Mouse (Mus musculus) heart, adult 2 months (tissue): Measurements from ENCODE around the gene Tsx.

Source experiments
- CTCF ChIP-seq: fragments of 200-600 bp; IDR thresholded peaks from 2 replicates; pipeline ENCODE4 v1.8.1; 2022; ENCODE audit warnings: antibody characterized with exemption, mild to moderate bottlenecking, moderate library complexity
- POLR2A ChIP-seq: fragments of 200-500 bp; IDR thresholded peaks from 2 replicates; pipeline ENCODE4 v1.6.1; 2011; ENCODE audit warnings: mild to moderate bottlenecking, low read depth, low read length, control low read depth; ENCODE audit not compliant: insufficient read depth

GRCm38 (mm10) chrX:103438023-103438422 lies 23.8 kb downstream of the Tsx start:
- no peak for TF ChIP-seq CTCF
- TF ChIP-seq POLR2A, result no peak
